In the genomic region with DNA sequence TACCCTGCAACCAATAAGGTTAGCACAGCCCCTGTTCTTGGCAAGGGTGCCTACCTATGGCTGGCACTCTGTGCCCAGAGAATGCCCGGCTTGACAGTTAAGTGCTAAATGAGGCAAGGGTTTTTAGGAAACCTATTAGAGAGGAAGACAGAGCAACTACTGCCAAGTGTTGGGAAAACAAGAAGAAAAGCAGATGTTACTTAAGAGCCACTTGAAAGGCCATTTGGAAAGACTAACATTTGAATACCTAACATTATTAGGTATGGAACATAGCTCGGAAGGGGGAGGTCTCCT, we compare ENCODE assay signal across 15 mouse cellular contexts. TPM values are rescaled to one million over a fixed set of nuclear protein-coding genes. Genes with fewer than 3 reads are reported as not detected.
DNase-seq lines count a peak whose midpoint lies in the region; ATAC-seq and TF ChIP-seq lines count a peak whose summit lies in the region.
"Had no signal": no experiment of that assay in that cellular context is flagged by ENCODE, and none has a peak within 500 bp of the region (broad histone marks: within the 10 kb centered on the region; RNA-seq: fewer than 3 reads in every experiment).

No protein-coding gene starts in this region.

- H3K4me3 ChIP-seq in kidney, embryonic 16.5 days (ENCODE audit: low read length): no peak overlapping the region
- H3K4me3 ChIP-seq in CH12.LX (replicated peaks in 1 of 3; ENCODE audit: low read depth in 2 of 3, low read length in 2 of 3, poor library complexity in 1 of 3) (peak overlapping the region; percentile 69 to 90 (median 80)), ES-Bruce4 (ENCODE audit: low read depth, low read length) (peak overlapping the region; percentile 47)
- H3K4me3 ChIP-seq in intestine, embryonic 16.5 days (ENCODE audit: low read length): peak overlapping the region; percentile 78

- TF ChIP-seq EP300 in CH12.LX (IDR thresholded peaks at IDR 0.05; ENCODE audit: low read length): no peak
- no peak for TF ChIP-seq EP300 in ES-Bruce4 (IDR thresholded peaks at IDR 0.05; ENCODE audit: insufficient read depth, low read depth, low read length)

- H3K9ac ChIP-seq in kidney, embryonic 16.5 days (replicated peaks; ENCODE audit: low read length): 0 out of 2 replicates have a peak overlapping the region, but pooled peaks have one; percentile 29
- no peak overlapping the region; the same call in 1 of the 2 replicates for H3K9ac ChIP-seq in CH12.LX (ENCODE audit: insufficient read depth, low read depth)
- H3K9ac ChIP-seq in ES-Bruce4 (ENCODE audit: low read depth, poor library complexity, severe bottlenecking): peak overlapping the region; percentile 60; the same call in 1 of the 2 replicates
- no peak overlapping the region for H3K9ac ChIP-seq in intestine, embryonic 16.5 days (ENCODE audit: low read depth, low read length)
- H3K9ac ChIP-seq: hindbrain, embryonic 12.5 days; liver, embryonic 13.5 days had no signal

- H3K9me3 ChIP-seq in kidney, embryonic 16.5 days (ENCODE audit: low read length): no peaks in the 10 kb centered on the region
- no peaks in the 10 kb centered on the region for H3K9me3 ChIP-seq in CH12.LX (replicated peaks; ENCODE audit: low read length)
- H3K9me3 ChIP-seq in ES-Bruce4 (replicated peaks; ENCODE audit: control insufficient read depth, insufficient read depth, low read length, poor library complexity, severe bottlenecking): no peaks in the 10 kb centered on the region
- no peaks in the 10 kb centered on the region for H3K9me3 ChIP-seq in intestine, embryonic 16.5 days (ENCODE audit: control insufficient read depth, low read length)
- H3K9me3 ChIP-seq: hindbrain, embryonic 12.5 days; liver, embryonic 13.5 days had no signal

- no peak overlapping the region for H3K4me2 ChIP-seq in kidney, embryonic 16.5 days (replicated peaks; ENCODE audit: low read depth, low read length)
- H3K4me2 ChIP-seq in CH12.LX (ENCODE audit: insufficient read depth, low read depth, poor library complexity, severe bottlenecking): peak overlapping the region; percentile 82
- peak overlapping the region; percentile 73 for H3K4me2 ChIP-seq in intestine, embryonic 16.5 days (ENCODE audit: low read depth, low read length)

- no peak for ATAC-seq in kidney, embryonic 16.5 days (ENCODE audit: low FRiP score, low TSS enrichment)
- ATAC-seq in intestine, embryonic 16.5 days: no peak
- ATAC-seq: midbrain, embryonic 16.5 days had no signal

- DNase-seq in kidney, postnatal 14 days: no peak
- no peak for DNase-seq in CH12.LX (ENCODE audit: extremely low read depth)
- no peak for DNase-seq in natural killer cell, adult 2 months (ENCODE audit: low spot score in 2 of 2)
- no peak for DNase-seq in gastrocnemius, postnatal 14 days
- DNase-seq: adrenal gland, adult 8-10 months; cerebellum, adult 2 months; embryo, embryonic 11 days; gastrocnemius, adult 2 months; liver, embryonic 13.5 days; thymus, postnatal 14 days had no signal

- H3K27ac ChIP-seq in kidney, embryonic 16.5 days (ENCODE audit: low read length): no peak overlapping the region
- no peak overlapping the region for H3K27ac ChIP-seq in CH12.LX (ENCODE audit: insufficient read depth, low read depth)
- H3K27ac ChIP-seq in ES-Bruce4 (ENCODE audit: insufficient read depth, low read length): no peak overlapping the region
- H3K27ac ChIP-seq in intestine, embryonic 16.5 days (ENCODE audit: low read length): no peak overlapping the region
- H3K27ac ChIP-seq: hindbrain, embryonic 12.5 days; liver, embryonic 13.5 days had no signal

- TF ChIP-seq CTCF in CH12.LX (conservative IDR thresholded peaks at IDR 0.05 in 1 of 2, IDR thresholded peaks at IDR 0.05 in 1 of 2; ENCODE audit: low read depth in 2 of 2, low read length in 2 of 2) (no peak), ES-Bruce4 (IDR thresholded peaks at IDR 0.05; ENCODE audit: low read depth, low read length) (no peak)

- dilution Hi-C loops in CH12.LX (cut with MboI; ENCODE audit: extremely low pct_ligation_motif_present, extremely low pct_unique_long_range_greater_than_20kb, low sequenced_read_pairs): no loop called here

- no peaks in the 10 kb centered on the region for H3K36me3 ChIP-seq in kidney, embryonic 16.5 days (ENCODE audit: insufficient read depth, low read length)
- H3K36me3 ChIP-seq in CH12.LX (replicated peaks in 1 of 2; ENCODE audit: control insufficient read depth in 1 of 2, insufficient read depth in 1 of 2, low read length in 1 of 2) (peaks cover 2 to 17% of the 10 kb centered on the region in 2 experiments), ES-Bruce4 (ENCODE audit: control insufficient read depth, insufficient read depth, low read length, poor library complexity, severe bottlenecking) (peaks cover 4% of the 10 kb centered on the region; the same call in 1 of the 2 replicates)
- no peaks in the 10 kb centered on the region for H3K36me3 ChIP-seq in intestine, embryonic 16.5 days (ENCODE audit: control insufficient read depth, insufficient read depth, low read length)
- H3K36me3 ChIP-seq: hindbrain, embryonic 12.5 days; liver, embryonic 13.5 days had no signal

- no peak for TF ChIP-seq POLR2A in CH12.LX (IDR thresholded peaks at IDR 0.05; ENCODE audit: low read depth, low read length)
- TF ChIP-seq POLR2A in ES-Bruce4 (IDR thresholded peaks at IDR 0.05; ENCODE audit: insufficient read depth, low read length): no peak

- intact Hi-C loops in gastrocnemius, postnatal 14 days (cut with DNase I; ENCODE audit: low total_unique reads): no loop called here

- H3K4me1 ChIP-seq in kidney, embryonic 16.5 days (ENCODE audit: insufficient read depth, low read length): 0 out of 2 replicates have a peak, but pooled peaks cover 5% of the 10 kb centered on the region
- peaks cover 7 to 25% of the 10 kb centered on the region in 2 experiments; a peak in 3 of 4 replicates for H3K4me1 ChIP-seq in CH12.LX (ENCODE audit: control insufficient read depth in 1 of 2, insufficient read depth in 2 of 2)
- no peaks in the 10 kb centered on the region for H3K4me1 ChIP-seq in ES-Bruce4 (ENCODE audit: control insufficient read depth, insufficient read depth, low read length)
- peaks cover 15% of the 10 kb centered on the region for H3K4me1 ChIP-seq in intestine, embryonic 16.5 days (ENCODE audit: control insufficient read depth, insufficient read depth, low read length)

- TF ChIP-seq RAD21 in CH12.LX (IDR thresholded peaks at IDR 0.05; ENCODE audit: low read depth, low read length): no peak

- WGBS in kidney, embryonic 16.5 days: 91% methylated on average over 2 of the region's 2 CpGs
- WGBS in intestine, embryonic 16.5 days: 79% methylated on average over 2 of the region's 2 CpGs

- H3K79me2 ChIP-seq in CH12.LX (replicated peaks; ENCODE audit: control insufficient read depth, extremely low read depth, insufficient read depth, poor library complexity, severe bottlenecking): no peaks in the 10 kb centered on the region

- H3K27me3 ChIP-seq in kidney, embryonic 16.5 days (ENCODE audit: insufficient read depth, low read length): no peaks in the 10 kb centered on the region
- no peaks in the 10 kb centered on the region for H3K27me3 ChIP-seq in CH12.LX (replicated peaks)
- no peaks in the 10 kb centered on the region for H3K27me3 ChIP-seq in ES-Bruce4 (ENCODE audit: control insufficient read depth, insufficient read depth, low read length, poor library complexity, severe bottlenecking)
- H3K27me3 ChIP-seq in intestine, embryonic 16.5 days (replicated peaks; ENCODE audit: control insufficient read depth, insufficient read depth, low read length): no peaks in the 10 kb centered on the region
- H3K27me3 ChIP-seq: hindbrain, embryonic 12.5 days; liver, embryonic 13.5 days had no signal

- in situ Hi-C loops in CH12.LX (cut with MboI; ENCODE audit: low pct_ligation_motif_present, low pct_unique_long_range_greater_than_20kb, low sequenced_read_pairs): no loop called here

TF ChIP-seq in CH12.LX, 34 proteins besides CTCF, POLR2A, EP300 and RAD21 (continues in another document):
- TF ChIP-seq ZC3H11A (IDR thresholded peaks at IDR 0.05; ENCODE audit: low read depth, low read length): no peak
- no peak for TF ChIP-seq RCOR1 (conservative IDR thresholded peaks at IDR 0.05; ENCODE audit: low read depth, low read length)
- TF ChIP-seq GABPA (IDR thresholded peaks at IDR 0.05; ENCODE audit: insufficient replicate concordance, low read depth, low read length): no peak

RNA-seq across cellular contexts. Expression of a gene that starts 1.3 kb away (rescaled TPM):
- 40.3 and 44.6 TPM in 2 replicates for polyA plus RNA-seq in kidney, embryonic 16.5 days (2015; fragmentation: Nextera tagmentation; extraction: Ambion mirVana)
- 26.2 and 31.0 TPM in 2 replicates for total RNA-seq in CH12.LX (2012; rRNA removed)
- 75.7 and 80.9 TPM in 2 replicates for total RNA-seq in CH12.LX (2014; rRNA removed)
- polyA plus RNA-seq in CH12.LX (2012; ENCODE audit: insufficient read length, low read depth): 36.8 and 37.9 TPM in 2 replicates
- 53.4 and 59.7 TPM in 2 replicates for polyA plus RNA-seq in ES-Bruce4 (2011; ENCODE audit: insufficient read depth, insufficient read length, low read depth, missing spikeins)
- 142 and 184 TPM in 2 replicates for polyA plus RNA-seq in intestine, embryonic 16.5 days (2015; fragmentation: Nextera tagmentation; extraction: Ambion mirVana)
- total RNA-seq in gastrocnemius, postnatal 14 days (2021): 10 to 100 TPM; 12.8 to 13.0 TPM

RNA-seq across cellular contexts. Expression of a gene that starts 44.0 kb away (rescaled TPM):
- polyA plus RNA-seq in kidney, embryonic 16.5 days (2015; fragmentation: Nextera tagmentation; extraction: Ambion mirVana): 13.7 and 14.3 TPM in 2 replicates
- 3.7 and 3.9 TPM in 2 replicates for total RNA-seq in CH12.LX (2012; rRNA removed)
- 5.5 and 6.4 TPM in 2 replicates for total RNA-seq in CH12.LX (2014; rRNA removed)
- polyA plus RNA-seq in CH12.LX (2012; ENCODE audit: insufficient read length, low read depth): 6.1 and 7.0 TPM in 2 replicates
- 83.0 TPM in 2 replicates for polyA plus RNA-seq in ES-Bruce4 (2011; ENCODE audit: insufficient read depth, insufficient read length, low read depth, missing spikeins)
- 5.8 and 6.1 TPM in 2 replicates for polyA plus RNA-seq in intestine, embryonic 16.5 days (2015; fragmentation: Nextera tagmentation; extraction: Ambion mirVana)
- 1 to 10 TPM; 3.2 to 3.6 TPM for total RNA-seq in gastrocnemius, postnatal 14 days (2021)

RNA-seq across cellular contexts. Expression of a gene that starts 59.1 kb away (rescaled TPM):
- 33.5 and 39.2 TPM in 2 replicates for polyA plus RNA-seq in kidney, embryonic 16.5 days (2015; fragmentation: Nextera tagmentation; extraction: Ambion mirVana)
- total RNA-seq in CH12.LX (2012; rRNA removed) (34.8 and 38.0 TPM in 2 replicates), CH12.LX (2014; rRNA removed) (35.5 and 40.3 TPM in 2 replicates)
- polyA plus RNA-seq in CH12.LX (2012; ENCODE audit: insufficient read length, low read depth) (37.4 and 42.1 TPM in 2 replicates), ES-Bruce4 (2011; ENCODE audit: insufficient read depth, insufficient read length, low read depth, missing spikeins) (55.6 and 70.8 TPM in 2 replicates)
- 37.8 and 41.3 TPM in 2 replicates for polyA plus RNA-seq in intestine, embryonic 16.5 days (2015; fragmentation: Nextera tagmentation; extraction: Ambion mirVana)
- 10 to 100 TPM; 39.8 to 47.7 TPM for total RNA-seq in gastrocnemius, postnatal 14 days (2021)

RNA-seq across cellular contexts. Expression of a gene that starts 59.1 kb away (rescaled TPM):
- 48.8 and 55.4 TPM in 2 replicates for polyA plus RNA-seq in kidney, embryonic 16.5 days (2015; fragmentation: Nextera tagmentation; extraction: Ambion mirVana)
- 152 and 159 TPM in 2 replicates for total RNA-seq in CH12.LX (2012; rRNA removed)
- total RNA-seq in CH12.LX (2014; rRNA removed): 126 and 138 TPM in 2 replicates
- polyA plus RNA-seq in CH12.LX (2012; ENCODE audit: insufficient read length, low read depth): 305 and 312 TPM in 2 replicates
- 347 and 360 TPM in 2 replicates for polyA plus RNA-seq in ES-Bruce4 (2011; ENCODE audit: insufficient read depth, insufficient read length, low read depth, missing spikeins)
- polyA plus RNA-seq in intestine, embryonic 16.5 days (2015; fragmentation: Nextera tagmentation; extraction: Ambion mirVana): 47.9 and 51.2 TPM in 2 replicates
- total RNA-seq in gastrocnemius, postnatal 14 days (2021): 10 to 100 TPM; 66.5 to 67.6 TPM

Comparison
In these comparisons a context has a peak if more than half of its experiments do, and no peak if none do; other contexts are left out.
1. H3K9ac ChIP-seq: peak in kidney, embryonic 16.5 days (single experiment) and ES-Bruce4 (single experiment); none in CH12.LX (single experiment) and intestine, embryonic 16.5 days (single experiment).